Mouse (Mus musculus) c-Kit-negative CD71-positive TER-119-positive erythroid progenitor cells, embryonic 14.5 days (primary cell): Measurements from ENCODE around the gene Ptpn5.

Experiments used
- DNase-seq: peaks from one replicate; pipeline ENCODE4 v3.0.0-alpha.2; 2013; ENCODE audit warnings: low read depth, low spot score

Ptpn5 gene

DNA sequence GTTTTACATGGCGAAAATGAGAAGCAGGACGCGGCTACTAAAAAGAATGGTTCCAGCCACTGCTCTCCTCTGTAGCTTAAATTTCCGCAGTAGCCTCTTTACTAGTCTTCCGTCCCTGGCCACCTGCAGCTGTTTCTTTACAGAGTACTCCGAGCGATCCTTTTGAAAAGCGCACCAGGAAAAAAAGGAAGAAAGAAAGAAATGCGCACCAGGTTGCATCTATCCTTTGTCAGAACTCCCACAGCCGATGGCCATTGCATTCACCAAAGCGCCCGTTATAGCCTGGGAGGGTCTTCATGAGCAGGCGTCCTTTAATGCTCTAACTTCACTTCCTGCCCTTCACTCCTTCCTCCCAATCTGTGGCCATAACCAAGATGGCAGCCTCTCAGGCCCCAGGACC is at the start of gene Ptpn5:
TSS of gene Ptpn5 (minus strand) at position 354 of the 400 bp plus-strand sequence.
- no peak for DNase-seq

- DNase-seq = no peak
Measured at GRCm38 (mm10) chr7:47170814-47171213, 37.3 kb upstream of the Ptpn5 start.

- DNase-seq = no peak
Measured at GRCm38 (mm10) chr7:47165028-47165427, 31.5 kb upstream of the Ptpn5 start.

DNA sequence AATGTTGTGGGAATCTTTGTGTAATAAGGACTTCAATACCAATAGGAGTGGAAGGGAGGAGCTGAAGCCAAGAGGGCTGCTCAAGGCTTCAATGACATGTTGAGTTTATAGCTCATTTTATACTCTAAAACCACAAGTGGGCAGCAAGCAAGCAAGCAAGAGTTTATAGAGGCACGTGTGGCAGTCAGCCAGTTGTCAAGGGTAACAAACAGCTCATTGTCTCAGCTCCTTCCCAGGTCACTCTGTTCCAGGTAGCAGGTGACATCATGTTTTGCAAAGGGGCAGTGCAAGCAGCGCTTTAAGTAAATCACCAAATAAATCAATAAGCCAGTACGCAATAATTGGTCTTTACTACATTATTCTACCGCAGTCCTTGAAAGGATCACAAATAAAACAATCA is 29.7 kb upstream of the Ptpn5 start:
- DNase-seq = no peak

DNA sequence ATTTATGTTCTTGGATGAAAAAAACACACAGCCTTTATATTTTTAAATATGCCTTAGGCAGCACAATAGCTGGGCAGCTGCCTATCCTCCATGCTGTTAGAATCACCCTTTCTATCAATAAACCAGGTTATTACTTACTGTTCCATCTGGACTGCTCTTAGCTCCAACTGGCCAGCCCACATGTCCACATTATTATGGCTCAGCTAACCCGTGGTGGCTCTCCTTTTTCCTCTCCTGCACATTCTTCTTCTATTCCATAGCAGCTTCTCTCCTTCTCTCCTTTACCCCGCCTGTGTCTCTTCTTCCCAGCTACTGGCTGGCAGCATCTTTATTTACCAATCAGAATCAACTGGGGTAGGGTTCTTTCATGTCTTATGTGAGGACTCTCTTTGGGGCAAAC is 25.0 kb upstream of the Ptpn5 start:
- no peak for DNase-seq

DNA sequence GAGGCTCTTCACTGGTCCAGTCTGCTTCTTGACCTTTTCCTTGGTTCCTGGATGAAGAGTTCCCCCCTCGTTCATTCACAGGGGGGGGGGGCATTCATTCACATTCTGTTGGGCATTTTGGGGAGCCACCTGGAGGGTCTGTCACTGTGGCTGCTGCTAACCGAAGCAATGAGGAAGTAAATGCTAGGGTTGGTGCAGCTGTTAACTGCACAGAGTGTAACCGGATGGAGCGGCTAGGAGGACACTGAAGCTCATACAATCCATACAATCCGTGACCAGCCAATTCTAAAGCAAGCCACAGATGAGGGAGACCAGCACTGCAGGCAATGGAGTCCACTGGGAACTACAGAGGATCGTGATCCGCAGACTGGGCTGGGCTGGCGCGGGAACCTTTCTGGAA is 24.3 kb upstream of the Ptpn5 start:
- DNase-seq = no peak

DNA sequence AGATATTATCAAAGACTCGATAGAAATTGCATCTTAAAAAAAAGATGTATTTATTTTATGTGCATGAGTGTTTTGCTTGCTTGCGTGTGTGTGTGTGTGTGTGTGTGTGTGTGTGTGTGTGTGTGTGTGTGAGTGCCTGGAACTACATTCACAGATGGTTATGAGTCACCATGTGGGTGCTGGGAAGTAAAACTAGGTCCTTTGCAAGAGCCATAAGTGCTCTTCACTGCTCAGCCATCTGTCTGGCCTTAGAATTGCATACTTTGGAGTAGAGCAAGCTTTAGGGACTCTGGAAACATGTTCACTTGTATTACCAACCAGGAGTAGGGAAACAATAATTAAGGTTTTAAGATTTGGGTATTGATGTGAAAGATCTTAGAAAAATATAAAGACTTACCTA is 22.4 kb upstream of the Ptpn5 start:
- no peak for DNase-seq

DNA sequence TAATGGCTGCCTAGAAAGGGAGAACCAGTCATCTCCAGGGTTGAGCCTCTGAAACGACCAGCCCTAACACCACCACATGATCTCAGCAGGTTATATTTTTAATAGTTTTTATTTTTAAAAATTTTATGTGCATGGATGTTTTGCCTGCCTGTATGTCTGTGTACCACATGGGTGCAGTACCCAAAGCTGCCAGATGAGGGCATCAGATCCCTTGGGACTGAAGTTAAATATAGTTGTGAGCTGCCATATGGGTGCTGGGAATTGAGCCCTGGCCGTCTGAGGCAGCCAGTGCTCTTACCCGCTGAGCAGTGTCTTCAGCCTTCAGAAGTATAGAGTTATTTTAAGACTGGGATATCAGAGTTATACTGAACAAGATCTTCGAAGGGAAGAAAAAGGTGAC is 21.9 kb upstream of the Ptpn5 start:
- DNase-seq = no peak

DNA sequence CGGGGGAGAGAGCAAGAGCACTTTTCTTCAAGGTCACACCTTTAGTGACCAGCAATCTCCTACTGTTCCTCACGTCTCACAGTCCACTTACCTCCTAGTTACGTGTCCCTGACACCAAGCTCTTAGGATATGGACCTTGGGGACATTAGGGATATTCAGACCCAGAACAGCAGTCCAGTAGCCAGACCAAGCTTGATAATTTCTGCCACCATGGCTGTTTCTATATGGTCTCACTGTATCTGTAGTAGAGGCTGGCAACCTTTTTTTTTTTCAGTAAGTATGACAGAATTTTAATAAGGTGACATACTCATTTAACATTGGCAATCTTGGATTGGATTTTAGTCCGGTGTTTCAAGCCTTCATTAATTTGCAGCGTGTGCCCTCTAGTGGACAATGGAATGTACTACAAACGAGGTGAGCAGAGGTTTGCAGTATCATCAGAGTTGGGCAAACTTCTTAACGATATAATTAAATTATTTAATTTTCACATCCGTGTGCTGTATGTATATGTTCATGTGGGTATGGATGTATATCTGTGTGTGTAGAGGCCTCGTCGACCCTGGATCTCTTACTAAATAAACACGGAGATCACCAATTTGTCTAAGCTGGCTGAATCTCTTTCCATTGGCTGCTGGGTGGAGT is 17.1 kb upstream of the Ptpn5 start:
- peak; percentile 40 for DNase-seq

DNA sequence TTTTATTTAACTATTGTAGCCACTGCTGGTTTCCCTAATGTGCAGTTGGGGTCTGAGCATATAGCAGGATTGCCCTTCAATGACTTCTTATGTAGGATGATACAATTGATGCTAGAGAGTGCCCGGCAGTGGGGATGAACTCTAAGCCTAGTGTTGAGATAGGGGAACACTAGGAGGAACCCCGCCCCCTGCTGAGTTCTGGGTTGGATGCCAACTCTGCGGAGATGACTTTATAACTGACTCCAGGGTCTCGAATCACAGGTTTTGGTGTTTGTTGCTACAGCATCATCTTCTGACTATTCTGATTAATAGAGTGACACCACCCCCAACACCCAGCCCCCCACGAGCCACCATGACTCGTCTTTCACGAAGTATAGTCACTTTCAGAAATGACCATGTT is 14.8 kb upstream of the Ptpn5 start:
- no peak for DNase-seq

- no peak for DNase-seq
Measured at GRCm38 (mm10) chr7:47146034-47146812, 12.7 kb upstream of the Ptpn5 start.

GRCm38 (mm10) chr7:47144299-47144698 is 10.8 kb upstream of the Ptpn5 start:
- no peak for DNase-seq

- no peak for DNase-seq
Measured at GRCm38 (mm10) chr7:47139823-47140325, 6.4 kb upstream of the Ptpn5 start.

DNA sequence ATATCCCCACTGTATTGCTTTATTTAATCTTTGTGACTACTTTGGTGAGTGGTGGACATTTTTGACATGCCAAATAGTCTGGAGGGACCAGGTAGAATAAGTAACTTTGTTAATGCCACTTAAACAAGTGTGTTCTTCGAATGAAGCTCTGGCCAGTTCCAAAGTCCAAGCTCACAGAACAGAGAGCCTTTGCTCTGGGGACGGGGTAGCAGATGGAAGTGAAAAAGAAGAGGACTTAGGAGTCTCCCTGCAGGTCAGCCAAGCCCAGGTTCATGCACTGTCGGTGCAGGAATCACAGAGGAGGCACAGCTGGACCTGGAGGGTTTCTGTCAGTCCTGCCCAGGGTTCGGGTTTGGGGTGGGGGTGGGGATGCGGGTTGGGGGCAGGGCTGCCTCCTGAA is 1.1 kb upstream of the Ptpn5 start:
- no peak for DNase-seq

DNA sequence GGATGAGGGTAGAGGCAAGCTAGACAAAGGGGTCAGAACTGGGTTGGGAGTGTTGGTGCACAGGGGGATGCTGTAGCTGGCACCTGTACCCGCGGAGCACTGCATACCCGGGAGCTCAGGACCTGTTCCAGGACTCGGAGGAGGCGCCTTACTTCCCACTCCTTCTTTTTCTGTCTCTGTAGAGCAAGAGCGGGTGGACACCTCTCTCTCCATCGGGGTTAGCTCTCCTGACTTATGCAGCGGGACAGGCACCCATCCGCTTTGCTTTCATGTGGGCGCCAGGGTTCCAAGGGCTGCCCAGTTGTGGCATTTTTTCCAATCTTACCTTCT is 588 bp downstream of the Ptpn5 start:
- DNase-seq = no peak

DNA sequence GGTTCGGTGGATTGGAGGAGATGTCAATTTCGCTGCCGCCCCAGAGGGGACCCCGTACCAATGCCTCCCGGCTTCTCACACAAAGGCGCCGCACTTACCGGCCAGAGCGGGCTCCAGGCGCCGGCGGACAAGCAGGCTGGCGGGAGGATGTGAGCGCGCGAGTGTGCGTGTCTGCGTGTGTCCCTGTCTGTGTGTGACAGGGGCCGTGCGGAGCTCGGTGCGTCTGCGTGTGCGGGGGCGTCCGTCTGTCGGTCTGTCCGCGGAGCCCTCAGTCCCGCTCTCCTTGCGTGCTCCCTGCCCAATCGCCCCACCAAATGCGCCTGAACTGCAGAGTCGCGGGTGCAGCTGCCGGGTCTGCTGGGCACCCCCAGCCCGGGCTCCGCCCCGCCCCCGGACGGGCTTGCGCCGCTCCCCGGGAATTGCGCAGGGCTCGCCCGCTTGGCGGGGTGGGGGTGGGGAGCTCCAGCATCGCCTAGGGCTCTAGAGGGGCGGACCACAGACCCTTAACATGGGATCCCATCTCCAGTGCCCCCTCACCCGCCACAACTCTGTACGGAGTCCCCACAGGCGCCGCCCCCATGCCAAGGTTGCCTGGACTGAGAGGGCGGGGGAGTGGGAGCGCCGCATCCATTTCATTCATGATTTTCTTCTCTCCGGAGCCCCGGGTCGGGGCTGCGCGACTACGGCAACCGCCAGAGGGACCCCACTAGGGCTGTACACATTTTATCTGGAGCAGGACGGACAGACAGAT is 1.1 kb downstream of the Ptpn5 start:
- DNase-seq = no peak

GRCm38 (mm10) chr7:47131840-47132179 is 1.7 kb downstream of the Ptpn5 start:
- no peak for DNase-seq

GRCm38 (mm10) chr7:47131258-47131657 is 2.2 kb downstream of the Ptpn5 start:
- DNase-seq = no peak

- DNase-seq = no peak
Measured at GRCm38 (mm10) chr7:47122026-47122425, 11.5 kb downstream of the Ptpn5 start.

DNA sequence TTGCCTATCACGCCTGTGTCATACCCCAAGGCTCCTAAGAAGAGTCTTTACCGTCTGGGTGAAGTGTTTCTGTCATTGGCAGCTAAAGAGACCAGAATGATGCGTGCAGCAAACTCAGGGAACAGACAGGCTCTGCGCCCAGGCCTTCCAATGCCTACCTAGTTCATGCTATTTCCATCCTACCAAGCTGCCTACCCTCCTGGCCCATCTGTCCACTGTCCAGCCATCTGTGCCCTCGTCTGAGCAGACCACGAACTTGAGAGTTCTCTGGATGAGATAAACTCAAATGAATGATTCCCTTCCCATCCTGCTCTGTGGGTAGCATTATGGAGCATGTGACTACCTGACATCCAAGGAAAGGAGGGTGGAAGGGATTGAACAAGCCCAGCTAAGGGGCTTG is 16.8 kb downstream of the Ptpn5 start:
- no peak for DNase-seq

GRCm38 (mm10) chr7:47115491-47115890 is 18.0 kb downstream of the Ptpn5 start:
- DNase-seq = no peak

DNA sequence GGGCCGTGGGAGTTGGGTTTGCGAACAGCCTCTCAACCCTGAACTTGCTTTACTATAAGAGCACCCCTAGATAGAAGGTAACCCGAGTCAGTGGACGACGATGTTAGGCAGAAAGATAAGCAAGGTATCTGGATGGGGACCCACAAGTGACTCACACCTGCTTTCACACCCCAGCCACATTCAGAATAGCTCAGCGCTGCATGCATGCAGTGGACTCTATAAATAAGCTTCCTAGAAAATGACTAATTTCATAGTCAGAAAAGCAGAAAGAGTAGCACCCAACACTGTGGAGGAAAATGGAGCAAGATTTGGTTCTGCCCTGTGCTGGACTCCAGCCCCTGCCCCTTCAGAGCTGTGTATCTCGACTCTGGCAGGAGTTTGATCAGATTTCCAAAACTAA is 20.1 kb downstream of the Ptpn5 start:
- no peak for DNase-seq

DNA sequence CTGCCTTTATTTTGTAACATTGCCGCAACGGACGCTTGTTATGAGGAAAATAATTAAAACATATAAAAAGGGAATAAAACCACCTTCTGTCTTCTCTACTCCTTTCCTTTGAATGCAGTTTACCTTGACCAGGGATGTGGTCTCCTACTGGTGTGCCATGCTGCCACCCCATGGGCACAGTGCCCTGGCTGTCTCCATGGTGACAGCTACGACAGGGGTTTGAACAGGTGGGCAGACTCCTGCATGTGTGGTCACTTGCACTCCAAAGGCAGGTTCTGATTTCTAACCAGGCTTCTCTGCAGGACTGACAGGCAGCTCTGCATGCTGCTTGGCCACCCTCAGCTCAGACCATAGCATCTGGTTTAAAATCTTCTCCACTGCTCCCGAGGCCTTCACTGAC is 21.4 kb downstream of the Ptpn5 start:
- no peak for DNase-seq
